Mouse (Mus musculus): ENCODE measurements around the gene Sft2d1.

The Sft2d1 gene

DNA sequence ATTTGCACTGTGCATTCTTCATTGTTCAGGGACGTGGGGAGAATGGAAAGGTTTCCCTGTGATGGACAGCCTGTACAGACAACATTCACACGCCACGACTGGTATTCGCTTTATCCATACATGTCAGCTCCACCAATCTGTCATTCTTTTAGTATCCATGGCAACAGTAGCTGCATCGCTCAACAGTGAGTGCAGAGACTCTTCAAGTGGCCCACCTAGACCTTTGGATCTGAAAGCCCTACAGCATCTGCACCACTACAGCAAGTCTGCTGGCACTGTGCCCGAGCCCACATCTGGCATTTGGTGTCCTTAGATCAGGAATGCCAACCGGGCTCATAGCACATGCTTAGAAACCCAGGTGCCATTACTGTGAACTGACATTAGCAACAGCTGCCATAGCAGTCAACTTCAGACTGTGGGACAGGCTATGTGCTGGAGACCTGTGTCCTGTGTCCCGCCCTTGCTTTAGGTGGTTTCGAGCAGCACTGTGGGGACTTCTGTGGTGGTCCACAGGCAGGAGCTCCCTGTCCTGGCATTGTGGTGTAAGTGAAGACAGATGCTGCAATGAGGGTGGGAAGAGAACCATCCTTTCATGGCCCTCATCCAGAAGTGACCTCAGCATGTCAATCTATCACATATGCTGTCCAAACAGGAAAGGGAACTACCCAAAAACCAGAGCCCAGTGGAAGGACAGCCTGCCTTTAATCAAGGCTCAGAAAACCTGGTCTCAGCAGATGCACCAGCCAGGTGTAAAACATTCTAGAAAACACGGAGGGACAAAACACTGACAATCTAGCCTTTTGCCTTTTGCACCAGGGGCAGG is 50.6 kb downstream of the Sft2d1 start:
- DNase-seq (ENCODE audit: low spot score in 2 of 2) = no peak

DNA sequence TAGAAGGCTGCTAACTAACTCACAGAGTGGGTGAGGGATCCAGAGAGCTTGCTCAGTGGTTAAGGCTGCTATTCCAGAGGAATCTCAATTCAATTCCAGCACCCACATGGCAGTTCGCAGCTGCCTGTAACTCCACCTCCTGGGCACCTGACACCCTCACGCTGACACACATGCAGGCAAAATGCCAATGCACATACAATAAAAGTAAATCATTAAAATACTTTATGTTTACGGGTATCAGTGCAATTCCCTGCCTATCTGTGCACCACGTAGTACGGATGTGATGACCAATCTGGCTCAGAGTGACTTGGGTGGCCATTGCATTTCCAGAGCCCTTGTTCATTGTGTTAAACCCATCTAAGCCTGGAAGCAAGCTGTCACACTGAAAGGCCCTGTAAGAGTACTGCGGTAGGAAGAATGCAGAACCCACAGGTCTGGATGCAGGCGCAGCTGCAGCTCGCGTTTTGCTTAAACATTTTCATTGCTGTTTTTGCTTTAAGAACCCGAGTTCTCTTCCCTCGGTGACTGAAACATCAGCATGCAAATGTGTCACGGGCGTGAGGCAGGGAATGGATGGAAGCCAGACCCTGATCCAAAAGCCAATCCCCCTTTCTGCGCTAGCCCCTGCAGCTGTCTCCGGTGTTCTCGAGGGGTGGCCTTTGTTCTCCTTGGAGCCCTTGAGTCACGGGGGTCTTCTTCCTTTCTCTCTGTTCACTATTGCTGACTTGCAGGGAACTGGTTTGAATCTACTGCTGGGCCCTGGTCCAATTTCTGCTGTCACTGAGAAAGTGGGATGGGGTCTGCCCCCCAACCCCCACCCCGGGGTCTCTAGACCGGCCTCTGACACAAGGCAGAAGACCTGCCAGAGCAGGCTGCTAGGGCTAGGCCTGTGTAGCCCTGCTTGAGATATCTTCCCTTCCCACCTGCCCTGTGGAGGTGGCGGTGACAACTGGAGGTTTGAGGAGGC is 56.9 kb downstream of the Sft2d1 start:
- peak in 1 of 2 experiments; percentile 75 for DNase-seq (ENCODE audit: low spot score in 2 of 2)

DNA sequence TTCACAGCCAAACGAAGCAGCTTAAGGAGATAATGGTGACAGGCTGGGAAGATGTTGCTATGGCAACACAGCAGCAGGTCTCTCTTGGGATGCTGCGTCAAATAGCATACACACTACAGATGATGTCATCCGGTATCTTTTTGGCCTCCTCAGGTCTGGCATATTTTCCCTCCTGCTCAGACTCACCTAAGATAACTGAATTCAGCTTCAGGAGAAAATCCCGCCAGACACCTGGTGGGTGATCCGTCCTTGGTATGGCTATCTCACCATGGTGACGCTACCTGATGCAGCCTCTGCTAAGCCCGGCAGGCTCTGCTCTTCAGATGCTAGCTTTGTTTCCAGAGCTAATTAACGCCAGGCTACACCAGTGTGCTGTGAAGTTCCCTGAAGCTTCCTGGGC is 57.7 kb downstream of the Sft2d1 start:
- peak in 1 of 2 experiments; percentile 57 for DNase-seq (ENCODE audit: low spot score in 2 of 2)

DNA sequence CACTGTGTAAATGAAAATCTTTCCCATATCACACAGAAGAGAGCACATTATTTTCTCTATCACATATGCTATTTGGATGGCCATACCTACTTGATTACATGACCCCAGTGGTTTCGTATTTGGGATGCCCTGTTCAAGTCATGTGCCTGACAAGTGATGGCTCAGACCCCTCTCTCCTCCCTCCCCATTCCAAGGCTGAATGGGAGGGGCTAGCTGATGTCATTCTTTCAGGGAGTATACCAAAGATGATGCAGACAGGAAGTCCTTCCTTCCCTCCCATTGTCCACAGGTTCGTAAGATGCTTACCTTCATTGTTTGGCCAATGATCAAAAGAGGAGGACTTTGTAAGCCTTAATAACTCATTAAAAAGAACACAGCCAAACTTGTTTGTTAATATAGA is 58.3 kb downstream of the Sft2d1 start:
- no peak for DNase-seq (ENCODE audit: low spot score in 2 of 2)

DNA sequence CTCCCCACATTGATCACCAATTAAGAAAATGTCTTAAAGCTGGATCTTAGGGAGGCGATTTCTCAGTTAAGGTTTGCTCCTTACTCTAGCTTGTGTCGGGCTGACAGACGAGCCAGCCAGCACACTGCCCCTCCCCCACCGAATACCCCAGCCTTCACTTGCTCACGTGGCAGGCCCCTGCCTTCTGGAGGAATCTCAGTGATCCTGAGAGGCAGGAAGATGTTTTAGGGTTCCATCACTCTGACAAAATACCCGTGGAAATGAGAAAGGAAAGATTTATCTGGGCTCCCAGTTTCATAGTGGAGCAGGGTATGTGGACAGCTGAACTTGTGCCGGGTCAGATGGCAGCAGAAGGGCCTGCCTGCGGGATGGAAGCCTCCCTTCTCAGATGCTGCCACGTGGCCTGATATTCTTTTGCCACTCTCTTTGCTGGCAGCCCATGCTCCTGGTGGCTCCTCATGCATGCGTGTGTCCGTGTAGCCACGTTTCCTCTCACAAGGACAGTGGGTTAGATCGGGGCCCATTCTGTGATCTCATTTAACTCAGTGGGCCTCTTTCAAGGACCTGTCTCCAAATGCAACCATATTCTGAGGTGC is 59.8 kb downstream of the Sft2d1 start:
- peak in 1 of 2 experiments; percentile 51 for DNase-seq (ENCODE audit: low spot score in 2 of 2)

DNA sequence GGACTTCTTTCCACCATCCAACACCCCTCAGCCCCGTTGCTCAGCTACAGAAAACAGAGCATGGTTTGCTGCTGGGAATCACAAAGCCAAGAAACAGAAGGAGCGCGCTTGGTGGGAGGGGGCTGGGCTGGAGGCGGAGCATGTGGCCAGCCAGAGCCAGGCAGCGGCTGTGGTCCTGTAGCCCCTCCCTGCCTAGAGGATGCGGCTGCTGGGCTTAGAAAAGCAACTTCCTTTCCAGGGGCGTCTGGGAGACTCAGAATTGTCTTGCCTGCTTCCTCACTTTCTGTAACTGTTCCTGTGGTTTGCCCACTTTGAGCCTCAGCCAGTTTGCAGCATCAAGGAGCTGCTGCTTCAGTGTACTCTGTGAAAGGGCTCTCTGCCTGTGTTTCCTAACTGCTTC is 60.9 kb downstream of the Sft2d1 start:
- DNase-seq (ENCODE audit: low spot score in 2 of 2) = peak; percentile 65 to 89

DNA sequence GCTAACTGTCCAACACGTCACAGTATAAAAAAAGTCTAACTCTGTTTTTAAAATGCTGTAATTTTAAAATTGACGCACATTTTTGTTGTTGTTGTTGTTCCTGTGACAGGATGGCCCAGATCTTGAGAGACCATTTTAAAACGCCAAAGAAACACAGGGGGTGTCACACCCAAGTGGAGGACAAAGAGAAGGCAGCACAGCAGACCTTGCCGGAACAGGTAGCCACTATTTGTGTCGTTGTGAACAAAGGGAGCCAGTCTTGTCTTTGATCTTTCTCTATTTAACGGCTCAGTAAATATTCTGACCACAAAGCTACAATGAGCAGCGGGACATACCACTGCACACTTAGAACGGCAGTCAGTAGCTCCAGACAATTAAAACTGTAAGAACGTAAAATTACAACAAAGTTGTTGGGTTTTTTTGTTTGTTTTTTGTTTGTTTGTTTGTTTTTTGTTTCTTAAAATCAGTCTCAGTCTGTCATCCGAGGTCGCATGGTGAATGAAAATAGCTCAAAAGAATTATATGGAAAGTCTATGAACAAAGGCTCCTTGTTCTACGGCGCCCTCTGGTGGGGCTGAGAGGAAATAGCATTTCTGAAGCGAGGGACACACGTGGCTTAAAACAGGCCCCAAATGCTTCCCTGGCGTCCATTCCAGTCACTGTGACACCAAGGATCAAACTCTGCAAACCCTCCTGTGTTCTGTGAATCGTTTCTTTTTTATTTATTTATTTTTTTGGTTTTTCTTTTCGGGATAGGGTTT is 61.6 kb downstream of the Sft2d1 start:
- peak; percentile 75 to 86 for DNase-seq (ENCODE audit: low spot score in 2 of 2)

All from cerebellum, postnatal 4 days (tissue).